Mouse (Mus musculus): Measurements from ENCODE around the gene Srprb. TPM values are rescaled to one million over a fixed set of nuclear protein-coding genes. Genes with fewer than 3 reads are reported as not detected.

Gene Srprb
- polyA plus RNA-seq, 1 experiment from 2014 or later = 61.9 TPM

DNA sequence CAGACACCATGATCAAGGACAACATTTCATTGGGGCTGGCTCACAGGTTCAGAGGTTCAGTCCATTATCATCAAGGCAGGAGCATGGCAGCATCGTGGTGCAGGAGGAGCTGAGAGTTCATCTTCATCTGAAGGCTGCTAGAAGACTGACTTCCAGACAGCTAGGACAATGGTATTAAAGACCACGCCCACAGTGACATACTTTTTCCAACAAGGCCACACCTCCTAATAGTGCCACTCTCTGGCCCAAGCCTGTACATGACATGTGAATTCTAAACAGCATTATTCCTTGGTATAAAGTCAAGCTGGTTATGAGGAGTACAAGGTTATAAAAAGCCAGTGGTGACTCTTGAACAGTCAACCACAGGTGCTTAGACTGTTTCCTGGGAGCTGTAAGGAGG lies 47.4 kb downstream of the Srprb start:
- Histone ChIP-seq H3K27ac (no peak overlapping the region), H3K36me3 (no peaks in the 10 kb centered on the region), H3K27me3 (ENCODE audit: insufficient read depth, poor library complexity, severe bottlenecking) (no peaks in the 10 kb centered on the region), H3K9me3 (no peaks in the 10 kb centered on the region), H3K4me3 (no peak overlapping the region), H3K4me1 (peaks cover 6% of the 10 kb centered on the region)
- WGBS = 77% methylated on average over 2 of the region's 2 CpGs
- DNase-seq (ENCODE audit: low spot score) = no peak

DNA sequence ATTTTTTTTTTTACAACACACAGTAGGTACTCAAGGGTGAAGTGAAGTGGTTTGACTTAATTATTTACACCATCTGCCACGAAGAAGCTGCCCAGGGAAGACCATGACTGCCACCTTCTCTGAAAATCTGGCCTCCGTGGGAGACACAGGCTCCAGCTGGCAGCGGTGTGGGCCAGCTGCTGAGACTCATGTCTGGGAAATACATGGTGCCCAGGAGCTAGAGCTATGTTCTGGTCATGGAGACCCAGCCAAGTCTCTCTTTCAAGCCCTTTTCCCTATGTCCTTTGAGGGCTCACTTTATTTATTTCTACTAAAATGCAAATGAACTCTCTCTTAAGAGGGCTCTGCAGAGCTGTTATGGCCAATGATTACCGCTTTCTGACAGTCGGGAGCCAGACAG lies 48.7 kb downstream of the Srprb start:
- peaks cover 8% of the 10 kb centered on the region for H3K4me1 ChIP-seq
- no peaks in the 10 kb centered on the region for H3K36me3 ChIP-seq
- no peak overlapping the region for H3K4me3 ChIP-seq
- no peak for DNase-seq (ENCODE audit: low spot score)
- no peak overlapping the region for H3K27ac ChIP-seq
- no peaks in the 10 kb centered on the region for H3K27me3 ChIP-seq (ENCODE audit: insufficient read depth, poor library complexity, severe bottlenecking)
- no peaks in the 10 kb centered on the region for H3K9me3 ChIP-seq
- 77% methylated on average over 5 of the region's 5 CpGs for WGBS

DNA sequence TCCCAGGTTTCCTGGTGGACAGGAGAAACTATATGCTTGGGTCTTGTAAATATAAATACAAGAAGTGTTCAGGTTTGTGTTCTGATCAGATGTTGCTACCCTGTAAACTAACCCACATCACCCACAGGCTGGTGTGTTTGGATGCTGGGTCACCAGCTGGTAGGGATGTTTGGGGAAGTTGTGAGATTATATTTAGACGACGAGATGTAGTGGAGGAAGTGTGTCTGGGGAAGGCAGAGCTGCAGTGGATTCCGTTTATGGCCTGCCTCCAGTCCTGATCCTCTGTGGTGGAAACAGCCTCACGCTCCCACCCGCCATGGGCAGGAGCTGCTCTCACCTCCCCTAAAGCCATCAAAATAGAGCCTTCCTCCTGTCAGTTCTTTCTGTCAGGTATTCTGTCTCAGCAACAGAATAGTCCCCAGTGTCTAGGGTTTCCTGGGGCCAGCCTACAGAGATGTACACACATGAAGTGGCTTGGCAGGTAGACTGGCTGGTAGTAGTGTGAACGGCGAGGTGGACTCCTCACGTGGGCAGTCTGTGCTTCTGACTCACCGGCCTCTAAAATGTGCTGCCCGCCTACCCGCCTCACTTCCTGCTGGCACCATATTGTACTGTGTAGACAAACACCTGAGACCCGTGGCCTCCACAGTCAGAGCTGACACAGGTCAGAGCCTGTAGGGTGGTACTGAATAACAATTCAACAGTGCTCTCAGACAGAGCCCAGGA lies 52.7 kb downstream of the Srprb start:
- H3K36me3 ChIP-seq = no peaks in the 10 kb centered on the region
- no peak overlapping the region for H3K4me3 ChIP-seq
- H3K27ac ChIP-seq = no peak overlapping the region
- H3K9me3 ChIP-seq = no peaks in the 10 kb centered on the region
- H3K27me3 ChIP-seq (ENCODE audit: insufficient read depth, poor library complexity, severe bottlenecking) = no peaks in the 10 kb centered on the region
- peaks cover 37% of the 10 kb centered on the region for H3K4me1 ChIP-seq
- DNase-seq (ENCODE audit: low spot score) = no peak
- WGBS = 80% methylated on average over 12 of the region's 12 CpGs

DNA sequence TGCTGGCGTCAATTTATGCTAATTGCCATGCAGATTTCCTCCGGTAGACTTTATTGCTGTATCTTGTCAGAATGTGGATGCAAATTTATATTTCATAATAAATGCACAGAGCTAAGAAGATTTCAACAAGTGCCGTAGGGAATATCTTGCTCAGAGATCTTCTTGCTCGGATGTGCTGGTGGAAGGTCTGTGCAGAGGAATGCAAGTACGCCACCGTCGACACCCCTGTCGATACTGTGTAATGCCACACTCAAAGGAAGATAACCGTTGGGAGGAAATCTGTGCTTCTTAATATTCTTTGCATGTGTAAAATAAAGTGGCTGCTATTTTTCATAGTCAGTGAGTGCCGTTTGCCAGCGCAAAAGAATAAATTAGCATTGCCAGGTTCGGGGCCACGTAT lies 54.8 kb downstream of the Srprb start:
- Histone ChIP-seq H3K27ac (no peak overlapping the region), H3K36me3 (no peaks in the 10 kb centered on the region), H3K4me1 (peaks cover 45% of the 10 kb centered on the region), H3K9me3 (no peaks in the 10 kb centered on the region), H3K4me3 (no peak overlapping the region), H3K27me3 (ENCODE audit: insufficient read depth, poor library complexity, severe bottlenecking) (no peaks in the 10 kb centered on the region)
- 59% methylated on average over 13 of the region's 13 CpGs for WGBS
- DNase-seq (ENCODE audit: low spot score) = no peak

DNA sequence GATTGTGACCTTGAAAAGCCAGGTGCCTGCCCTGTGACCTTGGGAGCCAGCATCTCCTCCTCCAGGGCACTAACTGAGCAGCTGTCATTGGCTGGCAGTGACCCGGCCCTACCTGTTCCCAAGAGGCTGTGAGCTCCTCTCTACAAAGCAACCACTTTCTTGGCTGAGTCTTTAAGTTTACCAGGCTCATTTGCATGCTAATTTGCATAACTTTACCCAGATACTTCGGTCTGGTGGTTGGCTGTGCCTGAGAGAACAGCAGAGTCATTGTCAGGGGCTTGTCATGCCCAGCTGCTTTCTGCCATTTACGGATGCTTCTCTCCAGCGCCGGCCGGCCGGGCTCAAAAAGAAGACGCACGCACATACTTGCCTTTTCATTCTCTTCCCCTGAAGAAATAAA lies 55.2 kb downstream of the Srprb start:
- no peaks in the 10 kb centered on the region for H3K27me3 ChIP-seq (ENCODE audit: insufficient read depth, poor library complexity, severe bottlenecking)
- no peak for DNase-seq (ENCODE audit: low spot score)
- peaks cover 45% of the 10 kb centered on the region for H3K4me1 ChIP-seq
- H3K4me3 ChIP-seq = no peak overlapping the region
- H3K9me3 ChIP-seq = no peaks in the 10 kb centered on the region
- no peak overlapping the region for H3K27ac ChIP-seq
- no peaks in the 10 kb centered on the region for H3K36me3 ChIP-seq
- WGBS = 48% methylated on average over 9 of the region's 9 CpGs

DNA sequence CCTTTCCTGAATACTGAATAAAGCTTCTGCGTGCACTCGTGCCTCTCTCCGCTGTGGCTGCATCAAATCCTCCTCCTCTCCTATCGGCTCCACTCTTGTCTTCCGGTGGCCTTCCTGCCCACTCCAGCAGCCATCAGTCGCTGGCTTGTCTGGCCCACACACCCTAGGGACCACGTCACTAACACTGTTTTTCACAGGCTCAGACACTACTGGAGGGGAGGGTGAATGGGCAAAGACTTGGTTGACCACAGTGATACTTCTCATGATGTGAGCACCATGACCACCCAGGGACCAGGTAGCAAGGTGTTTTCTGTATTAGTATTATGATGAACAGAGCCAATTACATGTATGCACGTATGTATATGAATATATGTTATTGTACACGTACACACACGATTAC lies 55.7 kb downstream of the Srprb start:
- no peaks in the 10 kb centered on the region for H3K36me3 ChIP-seq
- no peak overlapping the region for H3K4me3 ChIP-seq
- no peaks in the 10 kb centered on the region for H3K9me3 ChIP-seq
- H3K4me1 ChIP-seq = peaks cover 48% of the 10 kb centered on the region
- DNase-seq (ENCODE audit: low spot score) = no peak
- no peaks in the 10 kb centered on the region for H3K27me3 ChIP-seq (ENCODE audit: insufficient read depth, poor library complexity, severe bottlenecking)
- 84% methylated on average over 10 of the region's 10 CpGs for WGBS
- H3K27ac ChIP-seq = no peak overlapping the region

DNA sequence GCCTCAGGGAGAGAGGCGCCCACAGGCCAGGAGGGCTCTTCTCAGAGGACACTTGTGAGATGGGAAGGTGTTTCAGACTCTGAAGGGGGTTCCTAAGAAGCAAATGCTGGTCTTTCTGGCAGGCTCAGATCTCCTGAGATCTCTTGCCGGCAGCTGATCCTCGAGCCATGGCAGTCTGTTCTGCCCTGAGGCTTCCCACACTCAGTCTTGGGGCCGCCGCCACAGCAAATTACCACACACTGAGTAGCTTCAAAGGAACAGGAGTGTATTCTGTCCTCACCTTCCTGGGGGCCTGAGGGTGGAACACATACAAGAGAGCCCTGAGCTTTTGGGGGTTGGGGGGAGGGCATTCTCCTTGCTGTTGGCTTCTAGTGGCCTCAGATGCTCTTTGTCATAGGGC lies 56.6 kb downstream of the Srprb start:
- H3K36me3 ChIP-seq = no peaks in the 10 kb centered on the region
- H3K4me1 ChIP-seq = peaks cover 56% of the 10 kb centered on the region
- H3K4me3 ChIP-seq = no peak overlapping the region
- no peak for DNase-seq (ENCODE audit: low spot score)
- no peaks in the 10 kb centered on the region for H3K27me3 ChIP-seq (ENCODE audit: insufficient read depth, poor library complexity, severe bottlenecking)
- H3K9me3 ChIP-seq = no peaks in the 10 kb centered on the region
- WGBS = 27% methylated on average over 5 of the region's 5 CpGs
- H3K27ac ChIP-seq = peak overlapping the region; percentile 10

DNA sequence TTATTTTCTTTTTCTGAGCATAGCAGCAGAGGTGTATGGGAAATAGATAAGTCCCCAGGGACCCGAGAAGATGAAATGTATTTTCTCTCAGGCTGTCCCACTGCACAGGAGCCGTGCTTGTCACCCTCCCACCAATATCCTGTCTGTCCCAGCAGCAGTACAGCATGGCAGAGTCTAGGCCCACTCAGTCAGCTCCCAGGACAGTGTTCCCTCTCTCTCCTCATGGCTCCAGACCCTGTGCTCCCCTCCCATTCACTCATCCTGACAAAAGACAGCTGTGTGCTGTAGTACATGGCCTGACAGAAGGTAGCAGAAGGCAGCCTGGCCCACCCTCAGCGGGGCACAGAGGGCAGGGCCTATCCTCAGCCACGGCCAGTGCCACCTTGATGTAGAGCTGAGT lies 58.1 kb downstream of the Srprb start:
- no peaks in the 10 kb centered on the region for H3K9me3 ChIP-seq
- peaks cover 70% of the 10 kb centered on the region for H3K4me1 ChIP-seq
- DNase-seq (ENCODE audit: low spot score) = no peak
- no peak overlapping the region for H3K4me3 ChIP-seq
- peak overlapping the region; percentile 37; the same call in 1 of the 2 replicates for H3K27ac ChIP-seq
- WGBS = 48% methylated on average over 4 of the region's 4 CpGs
- H3K27me3 ChIP-seq (ENCODE audit: insufficient read depth, poor library complexity, severe bottlenecking) = no peaks in the 10 kb centered on the region
- H3K36me3 ChIP-seq = no peaks in the 10 kb centered on the region

DNA sequence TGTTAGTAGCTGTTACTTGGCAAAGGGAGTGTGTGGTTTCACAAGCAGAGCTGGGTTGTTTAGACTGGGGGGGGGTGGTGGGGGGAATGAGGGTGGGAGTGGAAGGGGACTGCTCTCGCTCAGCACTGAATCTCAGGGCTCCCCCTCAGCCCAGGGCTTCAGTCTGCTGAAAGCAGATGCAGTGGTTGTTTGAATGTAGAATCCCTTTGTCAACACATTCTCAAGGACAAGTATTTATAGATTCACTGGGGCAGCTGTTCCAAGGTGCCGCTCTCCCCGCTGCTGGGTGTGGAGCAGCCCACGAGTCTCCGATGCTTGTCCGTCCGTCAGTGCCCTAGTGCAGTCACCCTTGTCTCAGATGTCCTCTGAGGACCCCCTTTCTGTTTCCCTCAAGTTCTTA lies 60.7 kb downstream of the Srprb start:
- Histone ChIP-seq H3K36me3 (no peaks in the 10 kb centered on the region), H3K4me3 (no peak overlapping the region), H3K4me1 (peaks cover 72% of the 10 kb centered on the region), H3K9me3 (no peaks in the 10 kb centered on the region), H3K27me3 (ENCODE audit: insufficient read depth, poor library complexity, severe bottlenecking) (no peaks in the 10 kb centered on the region), H3K27ac (peak overlapping the region; percentile 25; the same call in 1 of the 2 replicates)
- no peak for DNase-seq (ENCODE audit: low spot score)
- WGBS = 45% methylated on average over 7 of the region's 7 CpGs

DNA sequence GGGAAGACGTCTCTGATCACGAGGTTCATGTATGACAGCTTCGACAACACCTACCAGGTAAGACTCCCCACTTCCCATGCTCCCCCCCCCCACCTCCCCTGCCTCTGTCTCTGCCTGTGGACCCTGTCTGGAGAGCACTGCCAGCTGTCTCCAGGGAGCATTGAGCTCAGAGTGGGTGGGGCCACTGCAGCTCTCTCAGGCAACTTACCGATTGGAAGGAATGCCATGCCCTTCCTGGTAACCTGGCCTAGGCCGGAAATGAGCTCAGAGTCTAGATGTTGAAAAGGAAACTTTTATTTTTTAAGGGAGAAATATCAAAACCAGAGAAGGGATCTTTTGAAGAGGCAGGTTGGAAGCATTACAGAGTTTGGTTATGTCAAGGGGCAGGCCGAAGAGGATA lies 61.6 kb downstream of the Srprb start:
- DNase-seq (ENCODE audit: low spot score) = no peak
- no peaks in the 10 kb centered on the region for H3K36me3 ChIP-seq
- H3K4me1 ChIP-seq = peaks cover 68% of the 10 kb centered on the region
- H3K4me3 ChIP-seq = no peak overlapping the region
- 81% methylated on average over 6 of the region's 6 CpGs for WGBS
- peak overlapping the region; percentile 25 for H3K27ac ChIP-seq
- H3K9me3 ChIP-seq = no peaks in the 10 kb centered on the region
- H3K27me3 ChIP-seq (ENCODE audit: insufficient read depth, poor library complexity, severe bottlenecking) = no peaks in the 10 kb centered on the region

DNA sequence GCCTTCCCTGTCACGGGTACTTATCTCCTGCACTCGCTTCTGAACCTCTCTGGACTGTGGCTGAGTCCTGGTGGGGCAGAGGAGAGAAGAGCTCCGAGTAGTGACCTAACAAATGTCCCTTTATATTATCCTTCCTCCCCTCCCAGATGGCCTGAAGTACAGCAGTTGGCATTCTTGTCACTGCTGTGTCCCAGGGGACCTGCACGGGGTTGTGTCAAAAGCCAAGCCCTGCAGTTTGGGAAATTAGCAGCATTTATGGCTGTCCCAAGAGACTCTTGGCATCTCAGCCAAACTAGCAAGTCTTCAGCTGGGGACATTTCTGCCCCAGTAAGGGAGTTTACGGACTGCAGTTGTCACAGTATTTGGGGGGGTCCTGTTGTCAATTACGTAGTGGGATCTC lies 62.5 kb downstream of the Srprb start:
- DNase-seq (ENCODE audit: low spot score) = no peak
- Histone ChIP-seq H3K4me3 (no peak overlapping the region), H3K27ac (0 out of 2 replicates have a peak overlapping the region, but pooled peaks have one; percentile 25), H3K9me3 (no peaks in the 10 kb centered on the region), H3K4me1 (peaks cover 65% of the 10 kb centered on the region), H3K27me3 (ENCODE audit: insufficient read depth, poor library complexity, severe bottlenecking) (no peaks in the 10 kb centered on the region), H3K36me3 (no peaks in the 10 kb centered on the region)
- 57% methylated on average over 6 of the region's 6 CpGs for WGBS

All from heart, embryonic 10.5 days (tissue).